Mouse (Mus musculus) embryonic fibroblast, embryonic 13.5 days (primary cell): ENCODE data around the gene 1700015F17Rik. TPM values are rescaled to one million over a fixed set of nuclear protein-coding genes. Genes with fewer than 3 reads are reported as not detected.

ENCODE experiments used
- H3K27ac ChIP-seq: 2 replicates; pipeline ENCODE4 v1.5.1; 2012; ENCODE audit warnings: low read length, control low read depth, inconsistent platforms; ENCODE audit not compliant: insufficient read depth
- H3K4me1 ChIP-seq: 2 replicates; pipeline ENCODE4 v1.6.1; 2011; ENCODE audit warnings: low read length; ENCODE audit not compliant: control insufficient read depth, insufficient read depth
- H3K4me3 ChIP-seq: 2 replicates; pipeline ENCODE4 v1.5.1; 2011; ENCODE audit warnings: mild to moderate bottlenecking, control low read depth, low read length; ENCODE audit not compliant: insufficient read depth
- CTCF ChIP-seq: IDR thresholded peaks from 2 replicates; pipeline ENCODE4 v1.5.1; 2011; ENCODE audit warnings: mild to moderate bottlenecking, control low read depth, low read length, moderate library complexity, borderline replicate concordance; ENCODE audit not compliant: insufficient read depth
- POLR2A ChIP-seq: IDR thresholded peaks from 2 replicates; pipeline ENCODE4 v1.6.1; 2011; ENCODE audit warnings: low read depth, mild to moderate bottlenecking, control low read depth, low read length, moderate library complexity
- polyA plus RNA-seq: library from polyadenylated mRNA; stranded (reverse); fragments of >200 nt; gene quantifications from 2 replicates; pipeline ENCODE4 v1.2.4, GENCODE M21; 2011; ENCODE audit warnings: low read depth; ENCODE audit not compliant: missing spikeins, insufficient read length

The 1700015F17Rik gene
- not detected in 2 replicates for polyA plus RNA-seq

DNA sequence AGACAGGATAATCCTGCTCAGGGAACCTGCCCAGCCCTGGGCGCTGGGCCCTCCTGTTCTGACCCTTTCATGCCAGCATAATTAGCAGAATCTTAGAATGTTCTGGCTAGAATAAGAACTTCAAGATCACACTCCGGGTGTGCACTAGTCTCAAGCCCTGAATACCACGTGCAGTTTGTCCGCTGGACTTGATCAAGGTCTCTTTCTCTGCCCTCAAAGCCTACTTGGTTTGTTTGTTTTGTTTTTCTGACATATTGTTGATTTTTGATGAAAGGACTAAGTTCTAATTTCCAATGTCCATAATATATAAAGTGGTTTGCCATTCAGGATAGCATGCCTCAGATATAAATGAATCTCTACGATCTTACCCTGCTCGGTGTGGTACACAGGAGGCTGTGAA, at the start of gene 1700015F17Rik:
1700015F17Rik (minus strand) TSS at position 101 of the 400 bp plus-strand sequence.
- no peaks in the 10 kb centered on the region for H3K4me1 ChIP-seq
- H3K4me3 ChIP-seq, result no peak within 1 kb of the TSS
- no peak within 1 kb of the TSS for H3K27ac ChIP-seq
- TF ChIP-seq POLR2A (no peak), CTCF (no peak)

GRCm38 (mm10) chr5:5515411-5515810, 36.5 kb upstream of the 1700015F17Rik start:
- TF ChIP-seq CTCF (no peak), POLR2A (no peak)
- Histone ChIP-seq H3K27ac (no peak overlapping the region), H3K4me1 (0 out of 2 replicates have a peak, but pooled peaks cover 2% of the 10 kb centered on the region), H3K4me3 (no peak overlapping the region)

DNA sequence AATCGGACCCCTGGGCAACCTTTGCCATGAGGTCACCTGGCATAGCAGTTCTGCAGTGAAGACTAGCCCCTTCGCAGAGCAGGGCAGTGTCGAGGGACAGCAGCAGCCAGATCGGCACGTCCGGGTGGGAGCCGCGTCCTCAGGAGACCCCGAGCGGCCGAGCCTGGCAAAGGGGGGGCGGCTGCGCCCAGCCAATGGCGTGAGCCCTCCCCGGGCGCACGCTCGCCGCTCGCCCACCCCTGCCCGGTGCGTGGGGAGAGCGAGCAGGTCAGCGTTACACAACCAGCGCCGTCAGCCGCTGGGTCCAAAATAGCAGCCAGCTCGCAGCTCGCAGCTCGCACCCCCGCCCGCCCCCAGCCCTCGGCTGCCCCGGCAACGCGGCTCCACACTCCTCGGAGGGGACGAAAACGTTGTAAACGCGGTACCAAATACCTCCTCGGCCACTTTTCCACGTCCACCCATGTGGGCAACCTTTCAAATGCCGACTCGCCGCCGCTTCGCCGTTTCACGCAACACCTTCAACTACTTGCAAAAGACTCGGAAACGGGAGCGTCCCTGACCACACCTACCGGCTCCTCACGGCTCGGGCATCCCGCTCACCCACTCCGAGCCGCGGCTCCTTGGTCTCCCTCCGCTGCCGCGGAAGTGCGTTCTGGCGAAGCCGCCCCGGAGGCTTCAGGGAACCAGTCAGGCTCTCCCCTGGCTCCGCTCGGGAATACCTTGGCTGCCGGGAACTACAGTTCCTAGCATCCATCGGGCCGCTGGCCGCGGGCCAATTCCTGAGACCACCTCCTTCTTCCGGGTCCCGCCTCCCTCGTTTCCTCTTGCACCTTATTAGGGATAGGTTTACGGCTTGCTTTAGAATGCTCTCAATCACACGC, 35.5 kb upstream of the 1700015F17Rik start, which contains the start of gene Cldn12:
Cldn12 (minus strand) TSS at position 763 of the 881 bp plus-strand sequence.
- Histone ChIP-seq H3K27ac (peak within 1 kb of the TSS; percentile 92), H3K4me3 (peak within 1 kb of the TSS; percentile 70), H3K4me1 (0 out of 2 replicates have a peak, but pooled peaks cover 2% of the 10 kb centered on the region)
- TF ChIP-seq POLR2A (peak; percentile 80), CTCF (no peak)

GRCm38 (mm10) chr5:5511401-5511800, 32.5 kb upstream of the 1700015F17Rik start:
- no peak for TF ChIP-seq POLR2A
- TF ChIP-seq CTCF, result no peak
- H3K4me3 ChIP-seq, result no peak overlapping the region
- H3K27ac ChIP-seq, result no peak overlapping the region
- H3K4me1 ChIP-seq, result 0 out of 2 replicates have a peak, but pooled peaks cover 2% of the 10 kb centered on the region

DNA sequence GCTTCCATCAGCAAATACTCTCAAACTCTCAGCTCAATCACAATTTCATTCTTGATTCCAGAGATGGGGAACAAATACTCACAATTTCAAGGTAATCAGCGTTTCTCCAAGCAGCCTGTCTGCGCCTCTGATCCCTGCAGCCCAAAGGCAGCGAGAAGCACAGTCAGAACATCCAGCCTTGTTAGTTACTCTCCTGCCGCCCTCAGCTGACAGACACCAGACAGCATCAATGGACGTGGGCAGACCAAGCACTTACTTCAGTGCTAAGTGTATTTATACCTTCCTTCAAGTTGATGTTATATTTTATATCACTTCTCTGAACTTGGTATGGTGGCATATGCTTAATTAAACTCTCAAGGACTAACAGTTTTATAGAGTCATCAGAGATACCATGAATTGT, 32.0 kb upstream of the 1700015F17Rik start:
- H3K4me1 ChIP-seq, result 0 out of 2 replicates have a peak, but pooled peaks cover 2% of the 10 kb centered on the region
- TF ChIP-seq CTCF (no peak), POLR2A (no peak)
- H3K27ac ChIP-seq, result peak overlapping the region; percentile 63
- no peak overlapping the region for H3K4me3 ChIP-seq

- H3K4me3 ChIP-seq, result no peak overlapping the region
- H3K27ac ChIP-seq, result peak overlapping the region; percentile 63
- no peak for TF ChIP-seq CTCF
- TF ChIP-seq POLR2A, result no peak
- 0 out of 2 replicates have a peak, but pooled peaks cover 2% of the 10 kb centered on the region for H3K4me1 ChIP-seq
Observed at GRCm38 (mm10) chr5:5510304-5510887, 31.5 kb upstream of the 1700015F17Rik start.

GRCm38 (mm10) chr5:5508231-5508630, 29.3 kb upstream of the 1700015F17Rik start:
- Histone ChIP-seq H3K4me1 (0 out of 2 replicates have a peak, but pooled peaks cover 2% of the 10 kb centered on the region), H3K4me3 (no peak overlapping the region), H3K27ac (no peak overlapping the region)
- no peak for TF ChIP-seq CTCF
- TF ChIP-seq POLR2A, result no peak

- Histone ChIP-seq H3K4me3 (no peak overlapping the region), H3K4me1 (0 out of 2 replicates have a peak, but pooled peaks cover 2% of the 10 kb centered on the region), H3K27ac (no peak overlapping the region)
- TF ChIP-seq CTCF (0 out of 2 replicates have a peak, but pooled peaks have one; percentile 30), POLR2A (no peak)
Observed at GRCm38 (mm10) chr5:5507701-5508225, 28.8 kb upstream of the 1700015F17Rik start.

DNA sequence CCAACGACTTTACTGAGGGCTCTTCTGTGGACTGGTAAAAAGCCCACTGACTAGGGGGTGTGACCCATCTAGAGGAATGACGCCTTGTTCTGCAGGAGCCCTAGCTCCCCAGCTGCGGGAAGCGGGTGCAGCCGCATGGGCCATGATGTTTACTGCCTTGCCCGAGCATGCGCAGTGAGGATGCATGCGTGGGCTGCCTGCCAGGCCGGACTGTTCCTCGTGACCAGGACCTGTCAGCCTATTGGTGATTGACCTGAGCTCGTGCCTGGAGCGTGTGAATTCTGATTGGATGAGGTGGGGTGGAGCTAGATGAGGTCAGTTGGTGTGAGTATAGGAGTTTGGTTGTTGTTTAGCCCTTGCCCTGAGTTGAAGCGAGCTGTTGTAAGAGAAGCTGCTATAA, 25.5 kb upstream of the 1700015F17Rik start:
- Histone ChIP-seq H3K27ac (no peak overlapping the region), H3K4me3 (no peak overlapping the region), H3K4me1 (no peaks in the 10 kb centered on the region)
- no peak for TF ChIP-seq POLR2A
- no peak for TF ChIP-seq CTCF
